Mouse (Mus musculus) heart, postnatal 0 days (tissue): Measurements from ENCODE around the gene Tbxa2r. TPM values are rescaled to one million over a fixed set of nuclear protein-coding genes. Genes with fewer than 3 reads are reported as not detected.

Source experiments
- ATAC-seq: fragments of 200-750 bp; cut with Nextera tagmentation; 2 replicates; pipeline ENCODE4 v1.8.0; 2017; ENCODE audit warnings: low read depth, moderate number of reproducible peaks, moderate library complexity; ENCODE audit not compliant: insufficient read depth
- DNase-seq: peaks from one replicate; pipeline ENCODE4 v3.0.0-alpha.2; 2016; ENCODE audit warnings: low spot score
- H3K27ac ChIP-seq: fragments of 300-500 bp; sonication (generic); 2 replicates; pipeline ENCODE4 v1.5.1; 2014; ENCODE audit warnings: low read depth, mild to moderate bottlenecking
- H3K27me3 ChIP-seq: fragments of 300-500 bp; sonication (generic); 2 replicates; pipeline ENCODE4 v1.6.1; 2014; ENCODE audit warnings: low read length, mixed read lengths; ENCODE audit not compliant: control insufficient read depth, insufficient read depth
- H3K36me3 ChIP-seq: fragments of 300-500 bp; sonication (generic); replicated peaks from 2 replicates; pipeline ENCODE4 v1.6.1; 2014; ENCODE audit warnings: low read length, mixed read lengths; ENCODE audit not compliant: control insufficient read depth, insufficient read depth
- H3K4me1 ChIP-seq: fragments of 300-500 bp; sonication (generic); 2 replicates; pipeline ENCODE4 v1.6.1; 2014; ENCODE audit warnings: antibody characterized with exemption; ENCODE audit not compliant: control insufficient read depth, insufficient read depth
- H3K4me2 ChIP-seq: fragments of 300-500 bp; sonication (generic); 2 replicates; pipeline ENCODE4 v1.6.1; 2014; ENCODE audit warnings: low read depth, mild to moderate bottlenecking, low read length, moderate library complexity
- H3K4me3 ChIP-seq: fragments of 300-500 bp; sonication (generic); 2 replicates; pipeline ENCODE4 v1.5.1; 2014; ENCODE audit warnings: low read depth, low read length
- H3K9ac ChIP-seq: fragments of 300-500 bp; sonication (generic); replicated peaks from 2 replicates; pipeline ENCODE4 v1.6.1; 2014; ENCODE audit warnings: low read depth, low read length, mixed read lengths
- H3K9me3 ChIP-seq: fragments of 300-500 bp; sonication (generic); replicated peaks from 2 replicates; pipeline ENCODE4 v1.6.1; 2016; ENCODE audit warnings: low read length; ENCODE audit not compliant: control insufficient read depth
- CTCF ChIP-seq: IDR thresholded peaks from 2 replicates; pipeline ENCODE4 v1.5.1; 2016; ENCODE audit warnings: antibody characterized with exemption, control low read depth, low read depth
- EP300 ChIP-seq: IDR thresholded peaks from 2 replicates; pipeline ENCODE4 v1.6.1; 2016; ENCODE audit warnings: antibody characterized with exemption, low read depth
- WGBS: fragments of 180-500 bp; shearing (Covaris S2); extraction: QIAGEN DNeasy Blood & Tissue Kit; methylation state at CpG from one replicate; pipeline ENCODE4 v1.1.7; 2014; 5-methylcytosine and 5-hydroxymethylcytosine counted together
- polyA plus RNA-seq: library from polyadenylated mRNA; unstranded; fragments of >200 nt; fragmentation: Nextera tagmentation; extraction: Ambion mirVana; gene quantifications from 2 replicates; pipeline ENCODE4 v1.2.1, GENCODE M21; 2015
- total RNA-seq: library from RNA; depleted of rRNA; stranded (reverse); fragments of >200 nt; gene quantifications from 2 replicates; pipeline ENCODE4 v1.2.3, GENCODE M21; 2014; ENCODE audit warnings: low replicate concordance

Gene Tbxa2r
- total and polyA plus RNA-seq, 2 experiments from 2014 or later = 4.7 to 6.3 TPM

GRCm38 (mm10) chr10:81330007-81330406 lies 1.5 kb downstream of the Tbxa2r start:
- H3K4me3 ChIP-seq = no peak overlapping the region; the same call in 1 of the 2 replicates
- peak overlapping the region; percentile 86 for H3K27ac ChIP-seq
- H3K4me2 ChIP-seq = peak overlapping the region; percentile 38
- DNase-seq (no peak), ATAC-seq (peak; percentile 7; the same call in 1 of the 2 replicates)
- no peaks in the 10 kb centered on the region for H3K9me3 ChIP-seq
- peaks cover 23% of the 10 kb centered on the region for H3K36me3 ChIP-seq
- TF ChIP-seq EP300 (no peak), CTCF (no peak)
- peaks cover 38% of the 10 kb centered on the region for H3K4me1 ChIP-seq
- peak overlapping the region; percentile 22; the same call in 1 of the 2 replicates for H3K9ac ChIP-seq
- 41% methylated on average over 4 of the region's 4 CpGs for WGBS
- H3K27me3 ChIP-seq = no peaks in the 10 kb centered on the region

- no peak overlapping the region for H3K4me2 ChIP-seq
- no peak overlapping the region for H3K27ac ChIP-seq
- H3K4me1 ChIP-seq = peaks cover 38% of the 10 kb centered on the region
- H3K9me3 ChIP-seq = no peaks in the 10 kb centered on the region
- TF ChIP-seq CTCF (no peak), EP300 (no peak)
- H3K4me3 ChIP-seq = no peak overlapping the region
- ATAC-seq = no peak
- no peaks in the 10 kb centered on the region for H3K36me3 ChIP-seq
- DNase-seq = no peak
- H3K27me3 ChIP-seq = no peaks in the 10 kb centered on the region
- WGBS = 45% methylated on average over 29 of the region's 29 CpGs
- no peak overlapping the region for H3K9ac ChIP-seq
Observed at GRCm38 (mm10) chr10:81332277-81332676, 3.7 kb downstream of the Tbxa2r start.

- WGBS = 86% methylated on average over 11 of the region's 11 CpGs
Observed at GRCm38 (mm10) chr10:81334324-81334723, 5.8 kb downstream of the Tbxa2r start.

GRCm38 (mm10) chr10:81335393-81336340 lies 7.1 kb downstream of the Tbxa2r start:
- ATAC-seq (0 out of 2 replicates have a peak, but pooled peaks have one; percentile 24), DNase-seq (no peak)
- no peaks in the 10 kb centered on the region for H3K9me3 ChIP-seq
- H3K27ac ChIP-seq = peak overlapping the region; percentile 64
- WGBS = 54% methylated on average over 18 of the region's 19 CpGs
- H3K9ac ChIP-seq = no peak overlapping the region
- peaks cover 6% of the 10 kb centered on the region for H3K4me1 ChIP-seq
- H3K4me2 ChIP-seq = no peak overlapping the region
- no peaks in the 10 kb centered on the region for H3K27me3 ChIP-seq
- H3K36me3 ChIP-seq = no peaks in the 10 kb centered on the region
- no peak overlapping the region for H3K4me3 ChIP-seq
- TF ChIP-seq CTCF = no peak
- no peak for TF ChIP-seq EP300

More at GRCm38 (mm10) chr10:81334324-81334723, 5.8 kb downstream of the Tbxa2r start:
- Histone ChIP-seq H3K9me3 (no peaks in the 10 kb centered on the region), H3K27me3 (no peaks in the 10 kb centered on the region), H3K4me2 (no peak overlapping the region), H3K9ac (no peak overlapping the region), H3K36me3 (no peaks in the 10 kb centered on the region), H3K4me1 (peaks cover 20% of the 10 kb centered on the region), H3K27ac (no peak overlapping the region), H3K4me3 (no peak overlapping the region)
- no peak for ATAC-seq
- TF ChIP-seq EP300 = no peak
- TF ChIP-seq CTCF = no peak
- no peak for DNase-seq

- Histone ChIP-seq H3K9me3 (no peaks in the 10 kb centered on the region), H3K4me2 (no peak overlapping the region), H3K9ac (no peak overlapping the region), H3K4me1 (peaks cover 4% of the 10 kb centered on the region; the same call in 1 of the 2 replicates), H3K27me3 (no peaks in the 10 kb centered on the region), H3K27ac (no peak overlapping the region), H3K36me3 (no peaks in the 10 kb centered on the region), H3K4me3 (no peak overlapping the region)
- TF ChIP-seq CTCF (no peak), EP300 (no peak)
- no peak for ATAC-seq
- DNase-seq = no peak
- WGBS = 94% methylated on average over 4 of the region's 4 CpGs
Observed at GRCm38 (mm10) chr10:81336558-81336957, 8.0 kb downstream of the Tbxa2r start.
